Mouse (Mus musculus): Measurements from ENCODE around the gene Uba2. TPM values are rescaled to one million over a fixed set of nuclear protein-coding genes. Genes with fewer than 3 reads are reported as not detected.
"Not testable (repeated sequence)": the region's sequence is repeated elsewhere in the genome, so short reads cannot be mapped to it uniquely, and the experiment has no call there.

Uba2 gene
- polyA plus RNA-seq (2017; shearing (Covaris generic)) = 10 to 100 TPM; 79.0 to 92.8 TPM

GRCm38 (mm10) chr7:34169454-34169853 is at the start of gene Uba2:
TSS of gene Uba2 (minus strand) at chr7:34169599.
- ATAC-seq = no peak

- no peak for ATAC-seq
Measured at GRCm38 (mm10) chr7:34218496-34218895, 49.1 kb upstream of the Uba2 start.

- no peak for ATAC-seq
Measured at GRCm38 (mm10) chr7:34216474-34216873, 47.1 kb upstream of the Uba2 start.

- no peak for ATAC-seq
Measured at GRCm38 (mm10) chr7:34215481-34215880, 46.1 kb upstream of the Uba2 start.

GRCm38 (mm10) chr7:34214644-34215043 is 45.2 kb upstream of the Uba2 start:
- no peak for ATAC-seq

GRCm38 (mm10) chr7:34213281-34213680 is 43.9 kb upstream of the Uba2 start:
- ATAC-seq = no peak

- ATAC-seq = no peak
Measured at GRCm38 (mm10) chr7:34208027-34208745, 38.8 kb upstream of the Uba2 start.

GRCm38 (mm10) chr7:34206331-34206730 is 36.9 kb upstream of the Uba2 start:
- no peak for ATAC-seq

- ATAC-seq = not testable (repeated sequence)
Measured at GRCm38 (mm10) chr7:34202147-34202546, 32.7 kb upstream of the Uba2 start.

GRCm38 (mm10) chr7:34200829-34201228 is 31.4 kb upstream of the Uba2 start:
- ATAC-seq = no peak

GRCm38 (mm10) chr7:34198346-34198745 is 28.9 kb upstream of the Uba2 start:
- ATAC-seq = peak; percentile 35

GRCm38 (mm10) chr7:34196132-34197128 is 27.0 kb upstream of the Uba2 start, which contains the start of gene Pdcd2l:
TSS of gene Pdcd2l (minus strand) at chr7:34196661.
- peak; percentile 91 for ATAC-seq

- ATAC-seq = peak; percentile 21
Measured at GRCm38 (mm10) chr7:34195632-34196031, 26.2 kb upstream of the Uba2 start.

- ATAC-seq = no peak
Measured at GRCm38 (mm10) chr7:34192825-34193224, 23.4 kb upstream of the Uba2 start.

GRCm38 (mm10) chr7:34189376-34189989 is 20.1 kb upstream of the Uba2 start:
- no peak for ATAC-seq

- ATAC-seq = no peak
Measured at GRCm38 (mm10) chr7:34183794-34184193, 14.4 kb upstream of the Uba2 start.

GRCm38 (mm10) chr7:34183356-34183755 is 14.0 kb upstream of the Uba2 start:
- ATAC-seq = no peak

GRCm38 (mm10) chr7:34176241-34176640 is 6.8 kb upstream of the Uba2 start:
- ATAC-seq = not testable (repeated sequence)

- no peak for ATAC-seq
Measured at GRCm38 (mm10) chr7:34172251-34172650, 2.9 kb upstream of the Uba2 start.

- ATAC-seq = peak; percentile 97
Measured at GRCm38 (mm10) chr7:34168470-34169251, 738 bp downstream of the Uba2 start.

GRCm38 (mm10) chr7:34167766-34168469 is 1.5 kb downstream of the Uba2 start:
- peak; percentile 60 for ATAC-seq
